Mouse (Mus musculus): ENCODE measurements at regions not wholly inside any gene's neighbourhood (a gene's known extent, or its start where the extent isn't known, plus 50 kb on each side); places are given as distances from the start of the nearest gene placed in this dataset.

GRCm38 (mm10) chr12:115336594-115336993 lies 710.9 kb upstream of the Zfp386 start:
- TF ChIP-seq CTCF (IDR thresholded peaks at IDR 0.05; ENCODE audit: low read depth): no peak
- no peak for TF ChIP-seq EP300 (IDR thresholded peaks at IDR 0.05; ENCODE audit: low read depth)
